ENCODE assay signal across 8 mouse cellular contexts in genomic region chr14:73473670-73474460, GRCm38 (mm10). TPM values are rescaled to one million over a fixed set of nuclear protein-coding genes. Genes with fewer than 3 reads are reported as not detected.
DNase-seq lines count a peak whose midpoint lies in the region; ATAC-seq and TF ChIP-seq lines count a peak whose summit lies in the region.

No protein-coding gene starts in this region.

- H3K36me3 ChIP-seq in liver, embryonic 16.5 days (ENCODE audit: control insufficient read depth, insufficient read depth): no peaks in the 10 kb centered on the region
- no peaks in the 10 kb centered on the region for H3K36me3 ChIP-seq in intestine, postnatal 0 days (ENCODE audit: control insufficient read depth, insufficient read depth)

- H3K9me3 ChIP-seq in liver, embryonic 16.5 days (replicated peaks; ENCODE audit: control insufficient read depth, low read length): no peaks in the 10 kb centered on the region
- H3K9me3 ChIP-seq in intestine, postnatal 0 days (ENCODE audit: control insufficient read depth): no peaks in the 10 kb centered on the region

- ATAC-seq in liver, embryonic 16.5 days (ENCODE audit: low read depth): 0 out of 2 replicates have a peak, but pooled peaks have one; percentile 43
- no peak for ATAC-seq in intestine, postnatal 0 days

- H3K27ac ChIP-seq in liver, embryonic 16.5 days (ENCODE audit: low read length): no peak overlapping the region
- H3K27ac ChIP-seq in intestine, postnatal 0 days (ENCODE audit: low read depth, low read length): no peak overlapping the region

- no peak for TF ChIP-seq CTCF in intestine, postnatal 0 days (IDR thresholded peaks at IDR 0.05; ENCODE audit: low read depth)

- H3K4me3 ChIP-seq in liver, embryonic 16.5 days (ENCODE audit: low read depth, low read length): no peak overlapping the region
- H3K4me3 ChIP-seq in intestine, postnatal 0 days (ENCODE audit: low read depth, low read length): no peak overlapping the region

- H3K9ac ChIP-seq in liver, embryonic 16.5 days (ENCODE audit: low read depth, low read length): no peak overlapping the region
- no peak overlapping the region for H3K9ac ChIP-seq in intestine, postnatal 0 days (ENCODE audit: low read depth, low read length)

- no peaks in the 10 kb centered on the region for H3K27me3 ChIP-seq in liver, embryonic 16.5 days (ENCODE audit: control insufficient read depth, insufficient read depth, low read depth, low read length)
- H3K27me3 ChIP-seq in intestine, postnatal 0 days (replicated peaks; ENCODE audit: control insufficient read depth, insufficient read depth, low read length): no peaks in the 10 kb centered on the region

- no peak for DNase-seq in liver
- peak; percentile 68 for DNase-seq in brain, adult 2 months (ENCODE audit: low read depth, low spot score)
- DNase-seq in gastrocnemius, adult 18-20 months (ENCODE audit: low spot score): peak; percentile 81
- DNase-seq in kidney, adult 11 months: peak; percentile 73
- peak; percentile 50 for DNase-seq in lung, postnatal 36 days
- DNase-seq in spleen, postnatal 10 days (ENCODE audit: low spot score in 2 of 2): no peak

- peaks cover 3% of the 10 kb centered on the region for H3K4me1 ChIP-seq in liver, embryonic 16.5 days (ENCODE audit: control insufficient read depth, low read depth, low read length)
- no peaks in the 10 kb centered on the region; the same call in 1 of the 2 replicates for H3K4me1 ChIP-seq in intestine, postnatal 0 days (replicated peaks; ENCODE audit: control insufficient read depth, insufficient read depth, low read length)

- no peak overlapping the region for H3K4me2 ChIP-seq in liver, embryonic 16.5 days (ENCODE audit: low read depth, low read length)
- no peak overlapping the region for H3K4me2 ChIP-seq in intestine, postnatal 0 days (replicated peaks; ENCODE audit: low read depth)

- 27% methylated on average over 3 of the region's 3 CpGs for WGBS in liver, embryonic 16.5 days (ENCODE audit: insufficient replicate concordance)
- WGBS in intestine, postnatal 0 days: 33% methylated on average over 3 of the region's 3 CpGs

RNA-seq across cellular contexts. Expression of gene Med4, which starts 36.0 kb away (rescaled TPM):
- 24.4 and 26.5 TPM in 2 replicates for polyA plus RNA-seq in liver, embryonic 16.5 days (2015; fragmentation: Nextera tagmentation; extraction: Ambion mirVana)
- total RNA-seq in gastrocnemius, adult 18-20 months (2021): 10 to 100 TPM; 11.9 to 13.4 TPM
- 30.9 and 31.7 TPM in 2 replicates for polyA plus RNA-seq in intestine, postnatal 0 days (2015; fragmentation: Nextera tagmentation; extraction: Ambion mirVana)

RNA-seq across cellular contexts. Expression of gene Sucla2, which starts 51.3 kb away (rescaled TPM):
- 46.9 and 49.9 TPM in 2 replicates for polyA plus RNA-seq in liver, embryonic 16.5 days (2015; fragmentation: Nextera tagmentation; extraction: Ambion mirVana)
- total RNA-seq in gastrocnemius, adult 18-20 months (2021): 100 to 1,000 TPM; 397 to 420 TPM
- polyA plus RNA-seq in intestine, postnatal 0 days (2015; fragmentation: Nextera tagmentation; extraction: Ambion mirVana): 185 and 202 TPM in 2 replicates

Comparison
In these comparisons a context has a peak if more than half of its experiments do, and no peak if none do; other contexts are left out.
1. DNase-seq: peak in brain, adult 2 months (single experiment), gastrocnemius, adult 18-20 months (single experiment), kidney, adult 11 months (single experiment) and lung, postnatal 36 days (single experiment); none in liver (single experiment) and spleen, postnatal 10 days (0 of 2).